Mouse (Mus musculus) embryonic facial prominence, embryonic 14.5 days (tissue): ENCODE results near the gene Angptl7. TPM values are rescaled to one million over a fixed set of nuclear protein-coding genes. Genes with fewer than 3 reads are reported as not detected.

Source experiments
- ATAC-seq: fragments of 200-750 bp; cut with Nextera tagmentation; 2 replicates; pipeline ENCODE4 v1.8.0; 2017; ENCODE audit warnings: low read depth, moderate number of reproducible peaks, moderate TSS enrichment
- DNase-seq: peaks from one replicate; pipeline ENCODE4 v3.0.0-alpha.2; 2015; ENCODE audit warnings: low spot score
- H3K27ac ChIP-seq: fragments of 300-500 bp; sonication (generic); replicated peaks from 2 replicates; pipeline ENCODE4 v1.5.1; 2014; ENCODE audit warnings: low read depth, mild to moderate bottlenecking, low read length, moderate library complexity
- H3K27me3 ChIP-seq: fragments of 300-500 bp; sonication (generic); replicated peaks from 2 replicates; pipeline ENCODE4 v1.6.1; 2014; ENCODE audit warnings: low read length; ENCODE audit not compliant: control insufficient read depth, insufficient read depth
- H3K36me3 ChIP-seq: fragments of 300-500 bp; sonication (generic); 2 replicates; pipeline ENCODE4 v1.6.1; 2014; ENCODE audit warnings: low read length, mixed read lengths; ENCODE audit not compliant: control insufficient read depth, insufficient read depth
- H3K4me1 ChIP-seq: fragments of 300-500 bp; sonication (generic); 2 replicates; pipeline ENCODE4 v1.6.1; 2014; ENCODE audit warnings: antibody characterized with exemption, low read length; ENCODE audit not compliant: control insufficient read depth, insufficient read depth
- H3K4me2 ChIP-seq: fragments of 300-500 bp; sonication (generic); 2 replicates; pipeline ENCODE4 v1.6.1; 2014; ENCODE audit warnings: low read depth, mild to moderate bottlenecking, low read length, moderate library complexity, mixed read lengths
- H3K4me3 ChIP-seq: fragments of 300-500 bp; sonication (generic); 2 replicates; pipeline ENCODE4 v1.5.1; 2014; ENCODE audit warnings: low read depth, mild to moderate bottlenecking, low read length
- H3K9ac ChIP-seq: fragments of 300-500 bp; sonication (generic); 2 replicates; pipeline ENCODE4 v1.6.1; 2014; ENCODE audit warnings: low read depth, mild to moderate bottlenecking, low read length, moderate library complexity, mixed read lengths
- H3K9me3 ChIP-seq: fragments of 300-500 bp; sonication (generic); 2 replicates; pipeline ENCODE4 v1.6.1; 2016; ENCODE audit warnings: low read length; ENCODE audit not compliant: control insufficient read depth
- WGBS: fragments of 180-500 bp; shearing (Covaris S2); extraction: QIAGEN DNeasy Blood & Tissue Kit; methylation state at CpG from one replicate; pipeline ENCODE4 v1.1.7; 2014; 5-methylcytosine and 5-hydroxymethylcytosine counted together
- polyA plus RNA-seq: library from polyadenylated mRNA; unstranded; fragments of >200 nt; fragmentation: Nextera tagmentation; extraction: Ambion mirVana; gene quantifications from 2 replicates; pipeline ENCODE4 v1.2.1, GENCODE M21; 2014

Angptl7 gene
- polyA plus RNA-seq, 1 experiment from 2014 or later = 4.8 TPM

GRCm38 (mm10) chr4:148509450-148510084, 9.3 kb upstream of the Angptl7 start:
- no peak for DNase-seq
- peak overlapping the region; percentile 58 for H3K27ac ChIP-seq
- 75% methylated on average over 8 of the region's 8 CpGs for WGBS

GRCm38 (mm10) chr4:148508084-148508849, 8.0 kb upstream of the Angptl7 start:
- Histone ChIP-seq H3K9me3 (0 out of 2 replicates have a peak, but pooled peaks cover 2% of the 10 kb centered on the region), H3K4me2 (no peak overlapping the region), H3K36me3 (peaks cover 52% of the 10 kb centered on the region), H3K9ac (no peak overlapping the region), H3K4me1 (0 out of 2 replicates have a peak, but pooled peaks cover 5% of the 10 kb centered on the region), H3K27me3 (no peaks in the 10 kb centered on the region), H3K4me3 (no peak overlapping the region), H3K27ac (no peak overlapping the region)
- ATAC-seq (no peak), DNase-seq (no peak)
- WGBS = 92% methylated on average over 14 of the region's 14 CpGs

More at GRCm38 (mm10) chr4:148509450-148510084, 9.3 kb upstream of the Angptl7 start:
- H3K4me2 ChIP-seq = no peak overlapping the region
- H3K36me3 ChIP-seq = peaks cover 61% of the 10 kb centered on the region
- 0 out of 2 replicates have a peak, but pooled peaks cover 2% of the 10 kb centered on the region for H3K9me3 ChIP-seq
- H3K9ac ChIP-seq = no peak overlapping the region
- no peak for ATAC-seq
- no peaks in the 10 kb centered on the region for H3K27me3 ChIP-seq
- H3K4me3 ChIP-seq = no peak overlapping the region
- H3K4me1 ChIP-seq = 0 out of 2 replicates have a peak, but pooled peaks cover 5% of the 10 kb centered on the region

DNA sequence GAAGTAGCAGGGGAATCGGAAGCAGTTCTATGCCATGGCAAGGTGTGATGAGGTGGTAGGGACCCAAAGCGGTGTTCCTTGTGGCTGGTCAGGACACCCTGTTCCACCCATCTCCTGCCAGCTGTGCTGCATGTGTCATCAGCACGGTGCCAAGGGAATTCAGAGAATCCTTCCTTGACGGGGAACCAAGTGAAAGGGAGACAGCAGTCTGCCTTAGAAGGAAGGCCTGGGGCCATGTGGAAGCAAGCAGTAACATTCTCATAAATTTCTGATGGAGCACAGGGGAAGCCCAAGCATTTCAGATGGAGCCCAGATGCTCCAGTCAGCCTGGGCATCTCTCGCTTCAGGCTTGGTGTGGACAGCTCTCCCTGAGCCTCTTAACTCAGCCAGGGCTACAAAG, 7.3 kb upstream of the Angptl7 start:
- H3K4me3 ChIP-seq = no peak overlapping the region
- no peak overlapping the region for H3K9ac ChIP-seq
- 0 out of 2 replicates have a peak, but pooled peaks cover 2% of the 10 kb centered on the region for H3K9me3 ChIP-seq
- H3K4me1 ChIP-seq = 0 out of 2 replicates have a peak, but pooled peaks cover 5% of the 10 kb centered on the region
- peaks cover 57% of the 10 kb centered on the region for H3K36me3 ChIP-seq
- no peak for ATAC-seq
- no peak overlapping the region for H3K27ac ChIP-seq
- no peaks in the 10 kb centered on the region for H3K27me3 ChIP-seq
- peak; percentile 30 for DNase-seq
- 66% methylated on average over 5 of the region's 5 CpGs for WGBS
- H3K4me2 ChIP-seq = no peak overlapping the region

DNA sequence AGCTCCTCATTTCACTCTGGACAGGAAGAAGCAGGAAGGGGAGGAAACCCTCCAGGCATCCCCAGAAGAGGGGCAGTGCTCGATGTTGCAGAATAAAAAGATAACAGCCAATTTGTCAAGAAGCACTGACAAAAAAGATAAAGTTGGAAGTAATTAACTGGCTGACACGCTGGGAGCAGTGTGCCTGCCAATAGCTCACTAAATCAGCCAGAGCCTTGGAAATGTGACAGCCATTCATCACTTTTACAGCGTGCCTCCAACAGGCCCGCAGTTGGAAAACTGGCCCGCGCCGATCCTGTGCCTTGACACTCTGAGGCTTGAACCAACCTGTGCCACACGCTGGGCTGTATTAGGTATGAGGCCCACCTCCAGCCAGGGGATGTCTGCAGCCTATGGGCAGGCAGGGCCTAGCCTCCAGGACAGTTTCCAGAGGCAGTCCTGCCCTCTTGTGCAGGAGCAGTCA, 4.3 kb upstream of the Angptl7 start:
- Histone ChIP-seq H3K27ac (no peak overlapping the region), H3K4me2 (no peak overlapping the region), H3K9ac (no peak overlapping the region), H3K4me1 (no peaks in the 10 kb centered on the region), H3K36me3 (peaks cover 56% of the 10 kb centered on the region; the same call in 1 of the 2 replicates), H3K9me3 (0 out of 2 replicates have a peak, but pooled peaks cover 2% of the 10 kb centered on the region), H3K27me3 (no peaks in the 10 kb centered on the region), H3K4me3 (no peak overlapping the region)
- no peak for ATAC-seq
- WGBS = 69% methylated on average over 8 of the region's 8 CpGs
- DNase-seq = no peak

DNA sequence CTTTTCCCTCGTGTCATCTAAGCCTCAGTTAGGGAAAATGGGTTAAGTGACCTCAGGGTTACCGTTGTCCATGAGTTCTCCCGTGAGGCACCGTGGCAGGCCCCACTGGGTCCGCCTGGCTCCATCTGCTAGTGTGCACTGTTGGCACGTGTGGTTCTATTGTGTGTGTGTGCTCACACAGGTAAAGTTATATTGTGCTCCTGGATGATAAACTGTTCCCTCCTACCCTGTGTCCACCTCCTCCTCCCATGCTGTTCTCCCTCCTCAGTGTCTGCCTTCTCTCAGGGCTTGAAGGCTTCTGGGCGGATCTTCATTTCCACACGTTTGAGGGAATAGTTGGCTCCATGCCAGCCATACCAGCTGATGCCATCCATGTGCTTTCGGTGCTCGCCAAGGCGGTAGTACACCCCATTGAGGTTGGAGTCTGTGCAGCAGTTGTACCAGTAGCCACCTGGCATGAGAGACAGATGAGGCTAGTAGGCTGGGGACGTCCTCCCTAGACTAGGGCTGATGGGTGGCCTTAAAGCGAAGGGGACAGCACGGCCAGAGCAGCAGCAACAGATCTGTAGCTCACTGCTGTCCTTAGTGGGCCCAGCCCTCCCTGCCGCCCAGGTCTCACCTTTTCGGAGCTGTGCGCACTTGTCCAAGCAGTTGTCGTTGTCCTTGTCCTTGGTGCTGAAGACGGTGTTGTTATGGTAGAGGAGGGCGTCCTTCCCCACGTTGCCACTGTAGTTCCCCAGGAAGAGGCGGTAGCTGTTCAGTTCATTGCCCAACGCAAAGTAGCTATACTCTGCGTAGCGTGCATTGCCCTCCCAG, 4.2 kb downstream of the Angptl7 start:
- WGBS = 87% methylated on average over 25 of the region's 25 CpGs
- Histone ChIP-seq H3K27ac (no peak overlapping the region), H3K36me3 (peaks cover 72% of the 10 kb centered on the region), H3K4me2 (no peak overlapping the region), H3K9me3 (no peaks in the 10 kb centered on the region), H3K4me1 (no peaks in the 10 kb centered on the region), H3K27me3 (no peaks in the 10 kb centered on the region), H3K4me3 (no peak overlapping the region), H3K9ac (no peak overlapping the region)
- DNase-seq = no peak
- peak; percentile 32; the same call in 1 of the 2 replicates for ATAC-seq

DNA sequence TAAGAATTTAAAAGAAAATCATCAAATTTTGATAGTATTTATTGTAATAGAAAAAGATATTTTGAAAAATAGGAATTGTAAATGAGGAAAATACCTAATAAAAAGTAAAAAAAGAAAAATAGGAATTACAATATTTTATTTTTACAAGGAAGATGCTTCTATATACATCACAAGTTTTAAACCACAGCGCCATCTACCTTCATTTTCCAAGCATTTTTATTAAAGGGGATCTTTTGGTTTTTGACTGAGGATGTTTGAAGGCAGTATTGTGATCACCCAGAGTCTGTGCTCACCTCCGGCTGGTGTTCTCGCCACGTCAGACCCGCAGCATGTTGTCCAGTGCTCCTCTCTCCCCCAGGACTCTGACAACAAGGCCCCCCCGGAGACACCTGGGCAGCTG, 5.1 kb downstream of the Angptl7 start:
- WGBS = 92% methylated on average over 6 of the region's 6 CpGs
- Histone ChIP-seq H3K27ac (no peak overlapping the region), H3K4me1 (no peaks in the 10 kb centered on the region), H3K9me3 (no peaks in the 10 kb centered on the region), H3K36me3 (peaks cover 77% of the 10 kb centered on the region), H3K27me3 (no peaks in the 10 kb centered on the region), H3K4me3 (no peak overlapping the region), H3K9ac (no peak overlapping the region), H3K4me2 (no peak overlapping the region)
- DNase-seq (no peak), ATAC-seq (no peak)

GRCm38 (mm10) chr4:148491448-148491847, 8.8 kb downstream of the Angptl7 start:
- no peak overlapping the region for H3K4me2 ChIP-seq
- DNase-seq = no peak
- no peak for ATAC-seq
- H3K4me1 ChIP-seq = no peaks in the 10 kb centered on the region
- H3K9ac ChIP-seq = no peak overlapping the region
- H3K27me3 ChIP-seq = no peaks in the 10 kb centered on the region
- H3K36me3 ChIP-seq = peaks cover 81% of the 10 kb centered on the region
- H3K4me3 ChIP-seq = no peak overlapping the region
- no peaks in the 10 kb centered on the region for H3K9me3 ChIP-seq
- no peak overlapping the region for H3K27ac ChIP-seq
- 81% methylated on average over 7 of the region's 7 CpGs for WGBS

- DNase-seq (peak; percentile 66), ATAC-seq (no peak; the same call in 1 of the 2 replicates)
- no peak overlapping the region for H3K4me2 ChIP-seq
- H3K27ac ChIP-seq = no peak overlapping the region
- H3K9me3 ChIP-seq = no peaks in the 10 kb centered on the region
- no peaks in the 10 kb centered on the region for H3K4me1 ChIP-seq
- no peaks in the 10 kb centered on the region for H3K27me3 ChIP-seq
- no peak overlapping the region for H3K9ac ChIP-seq
- no peak overlapping the region for H3K4me3 ChIP-seq
- peaks cover 81% of the 10 kb centered on the region for H3K36me3 ChIP-seq
- WGBS = 51% methylated on average over 6 of the region's 6 CpGs
These were observed 9.8 kb downstream of the Angptl7 start for GRCm38 (mm10) chr4:148490502-148490901.
